Comparison of ENCODE assay signal across 17 mouse cellular contexts in genomic region chr13:34152695-34153094, GRCm38 (mm10). TPM values are rescaled to one million over a fixed set of nuclear protein-coding genes. Genes with fewer than 3 reads are reported as not detected.
DNase-seq lines count a peak whose midpoint lies in the region; ATAC-seq and TF ChIP-seq lines count a peak whose summit lies in the region.
"Had no signal": no experiment of that assay in that cellular context is flagged by ENCODE, and none has a peak within 500 bp of the region (broad histone marks: within the 10 kb centered on the region; RNA-seq: fewer than 3 reads in every experiment).

No protein-coding gene starts in this region.

- no peak for TF ChIP-seq CTCF in hindbrain, postnatal 0 days (IDR thresholded peaks at IDR 0.05; ENCODE audit: low read depth)

- no peak overlapping the region for H3K4me2 ChIP-seq in hindbrain, postnatal 0 days (ENCODE audit: low read depth, low read length)
- no peak overlapping the region for H3K4me2 ChIP-seq in forebrain, embryonic 15.5 days (replicated peaks)
- no peak overlapping the region for H3K4me2 ChIP-seq in heart, embryonic 11.5 days
- H3K4me2 ChIP-seq: embryonic facial prominence, embryonic 12.5 days; heart, embryonic 12.5 days; intestine, embryonic 15.5 days; liver, embryonic 12.5 days; lung, embryonic 15.5 days had no signal

- no peaks in the 10 kb centered on the region for H3K27me3 ChIP-seq in hindbrain, embryonic 10.5 days (ENCODE audit: insufficient read depth, poor library complexity, severe bottlenecking)
- H3K27me3 ChIP-seq in hindbrain, postnatal 0 days (ENCODE audit: insufficient read depth, low read length) = no peaks in the 10 kb centered on the region
- no peaks in the 10 kb centered on the region for H3K27me3 ChIP-seq in forebrain, embryonic 15.5 days
- no peaks in the 10 kb centered on the region for H3K27me3 ChIP-seq in heart, embryonic 11.5 days (ENCODE audit: control insufficient read depth, insufficient read depth, low read length)
- H3K27me3 ChIP-seq: embryonic facial prominence, embryonic 12.5 days; heart, embryonic 12.5 days; intestine, embryonic 15.5 days; lung, embryonic 15.5 days had no signal

- no peak for ATAC-seq in hindbrain, postnatal 0 days
- ATAC-seq in forebrain, embryonic 15.5 days (replicated peaks) = no peak
- no peak for ATAC-seq in heart, embryonic 11.5 days (replicated peaks; ENCODE audit: insufficient number of reproducible peaks, low FRiP score, low TSS enrichment)
- ATAC-seq: intestine, embryonic 15.5 days; liver, embryonic 12.5 days had no signal

- no peak overlapping the region for H3K9ac ChIP-seq in hindbrain, postnatal 0 days (replicated peaks; ENCODE audit: low read length)
- no peak overlapping the region for H3K9ac ChIP-seq in forebrain, embryonic 15.5 days (replicated peaks)
- H3K9ac ChIP-seq in heart, embryonic 11.5 days (ENCODE audit: low read depth, low read length) = no peak overlapping the region
- H3K9ac ChIP-seq: embryonic facial prominence, embryonic 12.5 days; heart, embryonic 12.5 days; intestine, embryonic 15.5 days; liver, embryonic 12.5 days; lung, embryonic 15.5 days had no signal

- no peak for DNase-seq in hindbrain, embryonic 10.5 days (ENCODE audit: low spot score)
- DNase-seq in hindbrain, postnatal 0 days (ENCODE audit: low spot score) = no peak
- peak; percentile 1 to 9 for DNase-seq in layer of hippocampus, postnatal 10 days (ENCODE audit: low spot score in 2 of 2)
- no peak for DNase-seq in layer of hippocampus, adult 9-10 months (ENCODE audit: low spot score)
- DNase-seq in gastrocnemius, postnatal 4 days (ENCODE audit: low spot score in 2 of 2) = no peak
- DNase-seq: cerebellum, postnatal 14 days; gastrocnemius, adult 2 months; heart, postnatal 4 days; midbrain, embryonic 14.5 days had no signal

- H3K27ac ChIP-seq in hindbrain, embryonic 10.5 days = peak overlapping the region; percentile 53
- no peak overlapping the region for H3K27ac ChIP-seq in hindbrain, postnatal 0 days
- peak overlapping the region; percentile 92 for H3K27ac ChIP-seq in forebrain, embryonic 15.5 days (replicated peaks)
- no peak overlapping the region for H3K27ac ChIP-seq in heart, embryonic 11.5 days (ENCODE audit: low read depth, low read length)
- H3K27ac ChIP-seq: embryonic facial prominence, embryonic 12.5 days; gastrocnemius, adult 2 months; intestine, embryonic 15.5 days; limb, embryonic 10.5 days; liver, embryonic 12.5 days; lung, embryonic 15.5 days had no signal

- 75% methylated on average over 7 of the region's 7 CpGs for WGBS in hindbrain, embryonic 10.5 days
- WGBS in hindbrain, postnatal 0 days = 79% methylated on average over 7 of the region's 7 CpGs
- WGBS in forebrain, embryonic 15.5 days = 78% methylated on average over 7 of the region's 7 CpGs
- WGBS in heart, embryonic 11.5 days (ENCODE audit: insufficient replicate concordance) = 60% methylated on average over 7 of the region's 7 CpGs

- H3K36me3 ChIP-seq in hindbrain, embryonic 10.5 days = no peaks in the 10 kb centered on the region
- H3K36me3 ChIP-seq in hindbrain, postnatal 0 days (ENCODE audit: insufficient read depth, low read length) = no peaks in the 10 kb centered on the region
- H3K36me3 ChIP-seq in forebrain, embryonic 15.5 days = no peaks in the 10 kb centered on the region
- no peaks in the 10 kb centered on the region for H3K36me3 ChIP-seq in heart, embryonic 11.5 days (ENCODE audit: control insufficient read depth, insufficient read depth, low read length)
- H3K36me3 ChIP-seq: embryonic facial prominence, embryonic 12.5 days; heart, embryonic 12.5 days; intestine, embryonic 15.5 days; limb, embryonic 10.5 days; liver, embryonic 12.5 days; lung, embryonic 15.5 days had no signal

- H3K4me3 ChIP-seq in hindbrain, embryonic 10.5 days = no peak overlapping the region
- H3K4me3 ChIP-seq in hindbrain, postnatal 0 days (ENCODE audit: low read length) = no peak overlapping the region
- H3K4me3 ChIP-seq in forebrain, embryonic 15.5 days = no peak overlapping the region
- H3K4me3 ChIP-seq in heart, embryonic 11.5 days (ENCODE audit: low read depth, low read length) = no peak overlapping the region
- H3K4me3 ChIP-seq: embryonic facial prominence, embryonic 12.5 days; gastrocnemius, adult 2 months; heart, embryonic 12.5 days; intestine, embryonic 15.5 days; limb, embryonic 10.5 days; liver, embryonic 12.5 days; lung, embryonic 15.5 days had no signal

- no peaks in the 10 kb centered on the region for H3K9me3 ChIP-seq in hindbrain, embryonic 10.5 days
- no peaks in the 10 kb centered on the region for H3K9me3 ChIP-seq in hindbrain, postnatal 0 days (ENCODE audit: low read length)
- H3K9me3 ChIP-seq in forebrain, embryonic 15.5 days = no peaks in the 10 kb centered on the region
- H3K9me3 ChIP-seq in heart, embryonic 11.5 days (replicated peaks; ENCODE audit: control insufficient read depth, low read length) = no peaks in the 10 kb centered on the region
- H3K9me3 ChIP-seq: embryonic facial prominence, embryonic 12.5 days; heart, embryonic 12.5 days; intestine, embryonic 15.5 days; limb, embryonic 10.5 days; liver, embryonic 12.5 days; lung, embryonic 15.5 days had no signal

- H3K4me1 ChIP-seq in hindbrain, embryonic 10.5 days (replicated peaks) = peaks cover 65% of the 10 kb centered on the region
- peaks cover 12% of the 10 kb centered on the region for H3K4me1 ChIP-seq in hindbrain, postnatal 0 days (ENCODE audit: insufficient read depth, low read length)
- peaks cover 62% of the 10 kb centered on the region for H3K4me1 ChIP-seq in forebrain, embryonic 15.5 days
- H3K4me1 ChIP-seq in heart, embryonic 11.5 days (ENCODE audit: control insufficient read depth, insufficient read depth, low read length) = peaks cover 18% of the 10 kb centered on the region

RNA-seq across cellular contexts. Expression of gene Psmg4, which starts 10.1 kb away (rescaled TPM):
- polyA plus RNA-seq in hindbrain, embryonic 10.5 days (2016; fragmentation: Nextera tagmentation; extraction: Ambion mirVana) = 115 and 116 TPM in 2 replicates
- total RNA-seq in hindbrain, postnatal 0 days (2014; rRNA removed) = 41.6 and 75.9 TPM in 2 replicates
- 88.5 and 92.0 TPM in 2 replicates for polyA plus RNA-seq in hindbrain, postnatal 0 days (2015; fragmentation: Nextera tagmentation; extraction: Ambion mirVana)
- total RNA-seq in layer of hippocampus, postnatal 10 days (2021) = 10 to 100 TPM; 28.9 to 34.7 TPM
- polyA plus RNA-seq in forebrain, embryonic 15.5 days (2015; fragmentation: Nextera tagmentation; extraction: Ambion mirVana) = 97.3 and 105 TPM in 2 replicates
- 10 to 100 TPM; 38.1 to 41.7 TPM for total RNA-seq in gastrocnemius, postnatal 4 days (2021)
- 59.0 and 66.1 TPM in 2 replicates for polyA plus RNA-seq in heart, embryonic 11.5 days (2014; fragmentation: Nextera tagmentation; extraction: Ambion mirVana)

RNA-seq across cellular contexts. Expression of gene Tubb2b, which starts 22.4 kb away (rescaled TPM):
- polyA plus RNA-seq in hindbrain, embryonic 10.5 days (2016; fragmentation: Nextera tagmentation; extraction: Ambion mirVana) = 187 and 370 TPM in 2 replicates
- 4,422 and 4,857 TPM in 2 replicates for total RNA-seq in hindbrain, postnatal 0 days (2014; rRNA removed)
- polyA plus RNA-seq in hindbrain, postnatal 0 days (2015; fragmentation: Nextera tagmentation; extraction: Ambion mirVana) = 709 and 787 TPM in 2 replicates
- total RNA-seq in layer of hippocampus, postnatal 10 days (2021) = 1,000 to 10,000 TPM; 1,434 to 1,803 TPM
- polyA plus RNA-seq in forebrain, embryonic 15.5 days (2015; fragmentation: Nextera tagmentation; extraction: Ambion mirVana) = 920 and 926 TPM in 2 replicates
- total RNA-seq in gastrocnemius, postnatal 4 days (2021) = 10 to 100 TPM; 74.8 to 91.5 TPM
- 25.2 and 35.0 TPM in 2 replicates for polyA plus RNA-seq in heart, embryonic 11.5 days (2014; fragmentation: Nextera tagmentation; extraction: Ambion mirVana)

Comparison
In these comparisons a context has a peak if more than half of its experiments do, and no peak if none do; other contexts are left out.
1. DNase-seq: peak in layer of hippocampus, postnatal 10 days (2 of 2); none in hindbrain, embryonic 10.5 days (single experiment), hindbrain, postnatal 0 days (single experiment), layer of hippocampus, adult 9-10 months (single experiment) and gastrocnemius, postnatal 4 days (0 of 2).
2. H3K27ac ChIP-seq: peak in hindbrain, embryonic 10.5 days (single experiment) and forebrain, embryonic 15.5 days (single experiment); none in hindbrain, postnatal 0 days (single experiment) and heart, embryonic 11.5 days (single experiment).